Mouse (Mus musculus) intestine, embryonic 14.5 days (tissue): ENCODE measurements around the gene Gm42688. TPM values are rescaled to one million over a fixed set of nuclear protein-coding genes. Genes with fewer than 3 reads are reported as not detected.

Experiments used
- ATAC-seq: fragments of 200-750 bp; cut with Nextera tagmentation; replicated peaks from 2 replicates; pipeline ENCODE4 v1.8.0; 2017; ENCODE audit warnings: low read depth, moderate number of reproducible peaks, moderate TSS enrichment, moderate library complexity; ENCODE audit not compliant: low FRiP score, low TSS enrichment
- DNase-seq: peaks from one replicate; pipeline ENCODE4 v3.0.0-alpha.2; 2018; ENCODE audit warnings: low spot score
- H3K27ac ChIP-seq: fragments of 300-500 bp; sonication (generic); 2 replicates; pipeline ENCODE4 v1.5.1; 2014; ENCODE audit warnings: low read depth, mild to moderate bottlenecking, control low read depth
- H3K27me3 ChIP-seq: fragments of 300-500 bp; sonication (generic); replicated peaks from 2 replicates; pipeline ENCODE4 v1.6.1; 2014; ENCODE audit warnings: low read length, control low read depth; ENCODE audit not compliant: control insufficient read depth, insufficient read depth
- H3K36me3 ChIP-seq: fragments of 300-500 bp; sonication (generic); 2 replicates; pipeline ENCODE4 v1.6.1; 2014; ENCODE audit warnings: low read length, control low read depth; ENCODE audit not compliant: control insufficient read depth, insufficient read depth
- H3K4me1 ChIP-seq: fragments of 300-500 bp; sonication (generic); replicated peaks from 2 replicates; pipeline ENCODE4 v1.6.1; 2014; ENCODE audit warnings: low read length, control low read depth, mixed read lengths; ENCODE audit not compliant: control insufficient read depth, insufficient read depth
- H3K4me2 ChIP-seq: fragments of 300-500 bp; sonication (generic); 2 replicates; pipeline ENCODE4 v1.6.1; 2014; ENCODE audit warnings: low read length
- H3K4me3 ChIP-seq: fragments of 300-500 bp; sonication (generic); 2 replicates; pipeline ENCODE4 v1.5.1; 2014; ENCODE audit warnings: low read depth, low read length, control low read depth, mixed read lengths
- H3K9ac ChIP-seq: fragments of 300-500 bp; sonication (generic); 2 replicates; pipeline ENCODE4 v1.6.1; 2014; ENCODE audit warnings: mild to moderate bottlenecking, low read length
- H3K9me3 ChIP-seq: fragments of 300-500 bp; sonication (generic); 2 replicates; pipeline ENCODE4 v1.6.1; 2016; ENCODE audit warnings: low read length, control low read depth; ENCODE audit not compliant: control insufficient read depth
- WGBS: fragments of 180-500 bp; shearing (Covaris S2); extraction: QIAGEN DNeasy Blood & Tissue Kit; methylation state at CpG from one replicate; pipeline ENCODE4 v1.1.7; 2014; 5-methylcytosine and 5-hydroxymethylcytosine counted together
- polyA plus RNA-seq: library from polyadenylated mRNA; unstranded; fragments of >200 nt; fragmentation: Nextera tagmentation; extraction: Ambion mirVana; gene quantifications from 2 replicates; pipeline ENCODE4 v1.2.1, GENCODE M21; 2014

The Gm42688 gene
- polyA plus RNA-seq, 1 experiment from 2014 or later, result 2.6 TPM

DNA sequence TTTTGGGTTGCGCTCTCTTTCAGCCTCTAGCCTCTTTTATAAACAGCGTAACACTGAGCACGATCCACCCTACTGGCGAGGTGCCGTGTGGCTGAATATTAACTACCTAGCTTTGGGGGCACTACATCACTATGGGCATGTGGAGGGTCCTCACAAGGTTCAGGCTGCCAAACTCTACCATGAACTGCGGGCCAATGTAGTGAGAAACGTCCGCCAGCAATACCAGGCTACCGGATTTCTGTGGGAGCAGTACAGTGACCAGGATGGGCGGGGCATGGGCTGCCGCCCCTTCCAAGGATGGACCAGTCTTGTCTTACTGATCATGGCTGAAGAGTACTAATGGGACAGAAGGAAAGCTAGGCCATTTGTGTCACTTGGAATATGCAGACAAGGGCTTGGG lies 17.0 kb downstream of the Gm42688 start:
- DNase-seq (no peak), ATAC-seq (no peak)
- H3K27ac ChIP-seq, result no peak overlapping the region
- H3K4me1 ChIP-seq, result peaks cover 35% of the 10 kb centered on the region
- no peaks in the 10 kb centered on the region for H3K27me3 ChIP-seq
- no peak overlapping the region for H3K9ac ChIP-seq
- H3K9me3 ChIP-seq, result no peaks in the 10 kb centered on the region
- H3K4me3 ChIP-seq, result no peak overlapping the region
- H3K36me3 ChIP-seq, result peaks cover 31% of the 10 kb centered on the region
- H3K4me2 ChIP-seq, result no peak overlapping the region
- WGBS, result 78% methylated on average over 11 of the region's 11 CpGs

GRCm38 (mm10) chr6:83118825-83119733 lies 17.7 kb downstream of the Gm42688 start:
- 82% methylated on average over 14 of the region's 14 CpGs for WGBS
- H3K36me3 ChIP-seq, result peaks cover 31% of the 10 kb centered on the region
- H3K4me2 ChIP-seq, result no peak overlapping the region
- DNase-seq (no peak), ATAC-seq (no peak)
- no peaks in the 10 kb centered on the region for H3K27me3 ChIP-seq
- peaks cover 39% of the 10 kb centered on the region for H3K4me1 ChIP-seq
- H3K4me3 ChIP-seq, result no peak overlapping the region
- H3K27ac ChIP-seq, result no peak overlapping the region
- no peak overlapping the region for H3K9ac ChIP-seq
- no peaks in the 10 kb centered on the region for H3K9me3 ChIP-seq

DNA sequence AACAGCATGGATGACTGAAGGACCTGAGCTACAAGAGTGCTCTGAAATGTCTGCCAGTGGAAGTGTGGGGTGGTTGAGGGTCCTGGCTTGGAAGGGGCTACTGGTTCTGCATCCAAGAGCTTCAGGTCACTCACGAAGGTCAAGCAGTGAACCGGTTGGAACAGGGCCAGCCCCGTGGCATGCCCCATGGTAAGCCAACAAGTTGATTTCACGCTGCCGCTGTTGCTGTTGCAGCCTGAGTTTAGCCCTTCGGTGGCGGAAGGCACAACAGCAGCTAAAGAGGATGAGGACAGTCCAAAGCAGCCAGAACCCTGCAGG lies 18.3 kb downstream of the Gm42688 start:
- H3K27me3 ChIP-seq, result no peaks in the 10 kb centered on the region
- no peaks in the 10 kb centered on the region for H3K9me3 ChIP-seq
- ATAC-seq, result no peak
- peak overlapping the region; percentile 82; the same call in 1 of the 2 replicates for H3K4me3 ChIP-seq
- H3K4me2 ChIP-seq, result no peak overlapping the region; the same call in 1 of the 2 replicates
- H3K36me3 ChIP-seq, result peaks cover 31% of the 10 kb centered on the region
- DNase-seq, result no peak
- peak overlapping the region; percentile 38; the same call in 1 of the 2 replicates for H3K27ac ChIP-seq
- WGBS, result 81% methylated on average over 7 of the region's 7 CpGs
- H3K9ac ChIP-seq, result no peak overlapping the region
- H3K4me1 ChIP-seq, result peaks cover 40% of the 10 kb centered on the region

DNA sequence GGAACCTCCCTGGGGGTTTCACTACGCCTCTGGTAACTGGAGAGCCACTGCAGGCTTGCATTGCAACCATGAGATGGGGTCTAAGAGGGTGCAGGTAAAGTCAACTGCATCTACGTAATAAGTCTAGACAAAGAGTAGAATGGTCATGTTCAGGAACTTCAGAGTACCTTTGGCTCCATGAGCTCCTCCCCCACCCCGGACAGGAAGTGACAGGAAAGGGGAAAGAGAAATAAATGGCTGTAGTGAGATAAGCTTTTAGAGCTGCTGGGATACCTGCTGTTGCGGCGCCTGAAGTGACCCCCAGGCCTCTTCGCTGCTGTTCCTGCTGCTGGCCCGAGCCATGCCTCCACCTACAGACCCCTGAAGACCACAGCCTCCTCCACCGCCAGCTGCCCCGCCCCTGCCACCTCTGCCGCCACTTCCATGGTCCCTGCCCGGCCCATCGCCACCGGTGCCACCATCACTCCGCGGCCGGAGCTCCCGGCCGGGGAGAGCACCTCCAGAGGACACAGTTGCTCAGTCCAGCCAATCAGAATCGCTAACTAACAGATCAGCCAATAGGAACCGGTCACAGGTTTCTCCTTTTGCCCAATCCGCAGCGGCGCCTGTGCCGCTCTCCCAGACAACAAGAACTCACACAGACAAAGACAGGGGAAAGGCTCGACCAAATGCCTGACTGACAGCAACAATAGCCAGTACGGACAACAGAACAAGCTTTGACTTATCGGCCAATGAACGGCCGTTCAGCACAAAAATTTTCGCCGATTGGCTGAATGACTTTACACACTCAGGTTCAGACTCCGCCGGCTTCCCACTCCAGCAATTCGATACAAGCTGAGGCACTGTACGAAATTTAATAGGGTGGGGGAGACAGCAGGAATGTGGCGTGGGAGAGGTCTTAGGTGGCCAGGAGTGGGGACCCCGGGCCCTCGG lies 19.8 kb downstream of the Gm42688 start, which contains the start of gene Wbp1:
Wbp1 (minus strand) TSS at position 630 of the 933 bp plus-strand sequence.
- ATAC-seq (peak; percentile 93), DNase-seq (peak; percentile 94)
- Histone ChIP-seq H3K4me3 (peak within 1 kb of the TSS; percentile 82), H3K27ac (peak within 1 kb of the TSS; percentile 94), H3K9ac (peak within 1 kb of the TSS; percentile 88), H3K9me3 (no peaks in the 10 kb centered on the region), H3K4me2 (peak within 1 kb of the TSS; percentile 96), H3K36me3 (peaks cover 31% of the 10 kb centered on the region), H3K4me1 (peaks cover 35% of the 10 kb centered on the region; the same call in 1 of the 2 replicates), H3K27me3 (no peaks in the 10 kb centered on the region)
- under 1% methylated on average over 38 of the region's 38 CpGs for WGBS

DNA sequence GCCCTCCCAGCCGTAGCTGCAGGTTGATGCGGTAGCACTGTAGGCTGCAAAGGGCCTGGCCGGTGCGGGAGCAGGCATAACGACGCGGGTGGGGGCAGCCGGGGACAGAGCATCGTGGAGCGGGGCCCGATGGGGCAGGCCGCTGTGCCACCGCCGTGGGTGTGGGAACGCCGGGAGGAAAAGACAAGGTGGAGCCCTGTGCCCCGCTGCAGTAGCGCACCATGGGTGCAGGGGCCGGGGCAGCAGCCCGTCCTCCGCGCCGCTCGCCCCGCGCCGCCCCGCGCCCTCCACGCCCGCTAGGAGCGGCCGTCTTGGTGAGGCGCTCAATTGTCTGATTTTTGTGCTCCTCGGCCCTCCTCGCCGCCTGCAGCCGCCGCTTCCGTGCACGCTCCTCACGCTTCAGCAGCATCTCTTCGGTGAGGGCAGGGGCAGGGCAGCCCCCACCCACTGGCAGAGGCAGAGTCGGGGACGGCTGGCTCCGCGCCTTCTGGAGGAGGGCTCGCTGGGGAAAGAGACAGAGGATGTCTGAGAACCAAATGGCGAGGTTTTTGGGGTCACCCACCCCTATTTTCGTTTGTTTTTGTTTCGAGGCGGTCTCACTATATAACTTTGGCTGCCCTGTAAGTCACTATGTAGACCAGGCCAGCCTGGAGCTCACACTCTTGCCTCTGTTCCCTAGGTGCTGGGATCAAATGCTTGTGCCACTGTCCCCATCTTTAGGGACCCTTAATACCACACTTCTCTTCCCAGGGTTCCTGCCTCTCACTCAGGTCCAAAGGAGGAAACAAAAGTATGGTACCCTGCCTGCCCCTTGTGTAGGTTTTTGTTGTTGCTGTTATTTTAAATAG lies 20.7 kb downstream of the Gm42688 start:
- Histone ChIP-seq H3K27me3 (no peaks in the 10 kb centered on the region), H3K9ac (peak overlapping the region; percentile 75), H3K4me2 (peak overlapping the region; percentile 96), H3K36me3 (peaks cover 25% of the 10 kb centered on the region), H3K4me1 (peaks cover 29% of the 10 kb centered on the region; the same call in 1 of the 2 replicates), H3K27ac (peak overlapping the region; percentile 94), H3K9me3 (no peaks in the 10 kb centered on the region), H3K4me3 (peak overlapping the region; percentile 82)
- peak; percentile 0; the same call in 1 of the 2 replicates for ATAC-seq
- DNase-seq, result no peak
- 2% methylated on average over 44 of the region's 52 CpGs for WGBS

GRCm38 (mm10) chr6:83122961-83123360 lies 21.5 kb downstream of the Gm42688 start:
- peaks cover 29% of the 10 kb centered on the region; the same call in 1 of the 2 replicates for H3K4me1 ChIP-seq

GRCm38 (mm10) chr6:83124851-83125312 lies 23.5 kb downstream of the Gm42688 start:
- peaks cover 26% of the 10 kb centered on the region; the same call in 1 of the 2 replicates for H3K4me1 ChIP-seq
- peak overlapping the region; percentile 67 for H3K4me3 ChIP-seq
- H3K9ac ChIP-seq, result peak overlapping the region; percentile 50
- ATAC-seq (0 out of 2 replicates have a peak, but pooled peaks have one; percentile 12), DNase-seq (peak; percentile 96)
- H3K27me3 ChIP-seq, result no peaks in the 10 kb centered on the region
- peak overlapping the region; percentile 84 for H3K4me2 ChIP-seq
- peak overlapping the region; percentile 16; the same call in 1 of the 2 replicates for H3K27ac ChIP-seq
- no peaks in the 10 kb centered on the region for H3K36me3 ChIP-seq
- no peaks in the 10 kb centered on the region for H3K9me3 ChIP-seq
- under 1% methylated on average over 30 of the region's 30 CpGs for WGBS

More at GRCm38 (mm10) chr6:83122961-83123360, 21.5 kb downstream of the Gm42688 start:
- H3K4me3 ChIP-seq, result no peak overlapping the region
- H3K36me3 ChIP-seq, result peaks cover 17% of the 10 kb centered on the region
- no peak for ATAC-seq
- no peak overlapping the region for H3K27ac ChIP-seq
- no peaks in the 10 kb centered on the region for H3K27me3 ChIP-seq
- peak overlapping the region; percentile 96 for H3K4me2 ChIP-seq
- H3K9ac ChIP-seq, result peak overlapping the region; percentile 75; the same call in 1 of the 2 replicates
- 87% methylated on average over 5 of the region's 5 CpGs for WGBS
- DNase-seq, result no peak
- no peaks in the 10 kb centered on the region for H3K9me3 ChIP-seq
